Mouse (Mus musculus) gonadal fat pad, adult 2 months (tissue): ENCODE measurements around the gene Stk33. TPM values are rescaled to one million over a fixed set of nuclear protein-coding genes. Genes with fewer than 3 reads are reported as not detected.

Experiments
- DNase-seq: peaks from one replicate; pipeline ENCODE4 v3.0.0-alpha.2; 2012; ENCODE audit warnings: low read depth
- polyA plus RNA-seq: library from polyadenylated mRNA; depleted of rRNA; stranded (reverse); fragments of >200 nt; gene quantifications from 2 replicates; pipeline ENCODE4 v1.2.3, GENCODE M21; 2012; rRNA removed

The Stk33 gene
- polyA plus RNA-seq, 1 experiment: 0.93 TPM

DNA sequence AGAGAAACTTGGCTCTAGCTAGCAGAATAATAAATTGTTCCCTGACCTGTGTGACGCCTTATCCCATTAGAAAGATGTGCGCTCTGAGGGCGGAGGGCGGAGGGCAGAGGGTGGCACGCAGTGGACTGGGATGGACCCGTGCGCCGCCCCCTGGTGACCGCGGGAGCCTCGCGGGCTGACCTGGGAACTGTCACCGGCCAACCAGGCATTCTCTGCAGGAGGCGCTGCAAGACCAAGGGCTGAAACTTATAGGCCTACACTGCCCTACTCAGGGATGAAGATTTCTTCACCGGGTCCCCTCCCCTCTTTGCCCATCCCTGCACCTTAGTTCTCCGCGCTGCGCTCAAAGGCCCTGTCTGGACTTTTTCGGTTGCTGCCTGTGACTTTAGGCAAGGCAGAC lies 197.6 kb downstream of the Stk33 start:
- no peak for DNase-seq

DNA sequence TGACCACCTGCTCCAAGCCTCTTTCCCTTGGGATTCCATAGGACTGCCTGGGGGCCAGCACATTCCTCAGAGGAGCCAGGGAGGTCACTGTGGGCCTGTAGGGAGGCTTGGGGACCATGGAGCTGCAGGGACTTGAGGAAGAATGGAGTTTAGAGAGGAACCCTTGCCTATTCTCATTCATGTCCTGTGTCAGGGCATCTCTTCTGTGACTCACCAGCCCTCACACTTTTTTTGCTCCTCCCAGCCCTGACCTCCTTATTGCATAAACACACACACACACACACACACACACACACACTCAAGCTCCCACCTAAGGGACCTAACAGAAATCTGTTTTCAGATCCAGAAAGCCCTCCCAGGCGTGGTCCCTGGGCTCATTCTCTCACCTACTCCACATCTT lies 199.5 kb downstream of the Stk33 start:
- no peak for DNase-seq

DNA sequence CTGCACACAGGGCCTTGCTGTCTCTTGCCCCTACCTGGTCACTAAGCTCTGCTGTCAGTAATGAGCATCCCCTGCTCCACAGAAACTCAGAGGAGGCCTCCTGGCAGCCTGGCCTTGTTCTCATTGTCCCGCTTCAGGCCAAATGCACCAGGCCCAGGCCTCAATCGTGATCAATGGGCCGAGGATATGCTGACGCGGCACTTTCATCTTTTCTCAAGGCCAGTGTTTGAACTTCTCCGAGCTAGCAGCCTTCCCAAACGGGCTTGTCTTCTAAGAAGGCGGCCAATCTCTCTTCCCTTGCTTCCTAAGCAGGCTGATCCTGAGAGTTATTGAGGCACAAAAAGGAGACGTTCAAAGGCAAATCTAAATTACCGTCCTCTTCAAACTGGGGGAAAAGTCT lies 200.2 kb downstream of the Stk33 start:
- no peak for DNase-seq

DNA sequence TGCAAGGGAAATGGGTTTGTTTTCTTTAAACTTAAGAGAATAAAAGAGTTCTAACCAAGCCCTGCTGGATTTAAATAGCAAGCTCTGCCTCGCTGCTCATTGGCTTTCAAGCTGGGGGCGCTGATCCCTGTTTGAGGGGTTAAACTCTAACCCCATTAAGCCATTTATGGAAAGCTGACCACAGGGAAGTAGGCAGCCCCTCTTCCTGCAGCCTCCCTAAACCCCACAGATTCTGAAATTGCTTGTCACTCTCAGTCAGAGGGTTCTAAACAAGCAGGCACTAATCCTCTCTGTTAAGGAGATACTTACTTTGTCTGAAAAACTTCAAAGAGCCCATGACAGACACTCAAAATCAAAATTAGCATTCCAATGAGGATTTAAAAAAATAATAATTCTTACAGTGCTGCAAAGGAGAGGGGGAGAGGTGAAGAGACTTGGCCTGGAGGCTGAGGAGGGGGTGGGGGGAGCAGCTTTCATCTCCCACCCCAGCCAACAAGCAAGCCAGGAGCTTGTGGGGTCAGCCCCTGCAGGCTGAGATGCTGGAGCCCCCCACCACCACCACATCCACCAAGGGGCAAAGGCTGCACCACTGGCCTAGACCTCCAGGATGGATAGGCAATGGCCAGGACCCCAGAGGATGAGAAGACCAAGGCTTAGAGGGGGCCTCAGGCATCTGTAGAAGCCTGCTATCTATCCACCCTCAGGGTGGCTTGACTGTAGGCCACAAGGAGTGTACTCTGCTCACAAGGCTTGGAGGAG lies 203.8 kb downstream of the Stk33 start:
- no peak for DNase-seq

DNA sequence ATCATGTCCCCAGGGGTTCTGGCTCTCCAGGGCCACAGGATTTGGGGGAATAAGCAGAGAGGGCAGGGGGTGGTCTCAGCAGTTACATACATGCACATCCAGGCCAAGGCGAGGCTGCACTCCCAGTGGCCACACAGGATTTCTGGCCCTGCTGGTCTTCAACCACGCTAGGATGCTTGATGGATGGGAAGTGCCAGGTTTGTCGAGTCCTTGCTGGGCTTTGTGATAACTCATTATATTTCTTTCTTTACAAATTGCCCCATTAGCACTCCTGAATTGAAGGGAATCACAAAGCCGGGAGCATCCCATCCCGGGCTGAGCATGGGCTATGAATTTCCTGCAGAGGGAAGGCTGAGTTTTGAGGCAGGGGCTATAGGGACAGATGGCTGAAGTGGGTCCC lies 204.4 kb downstream of the Stk33 start:
- DNase-seq: no peak

DNA sequence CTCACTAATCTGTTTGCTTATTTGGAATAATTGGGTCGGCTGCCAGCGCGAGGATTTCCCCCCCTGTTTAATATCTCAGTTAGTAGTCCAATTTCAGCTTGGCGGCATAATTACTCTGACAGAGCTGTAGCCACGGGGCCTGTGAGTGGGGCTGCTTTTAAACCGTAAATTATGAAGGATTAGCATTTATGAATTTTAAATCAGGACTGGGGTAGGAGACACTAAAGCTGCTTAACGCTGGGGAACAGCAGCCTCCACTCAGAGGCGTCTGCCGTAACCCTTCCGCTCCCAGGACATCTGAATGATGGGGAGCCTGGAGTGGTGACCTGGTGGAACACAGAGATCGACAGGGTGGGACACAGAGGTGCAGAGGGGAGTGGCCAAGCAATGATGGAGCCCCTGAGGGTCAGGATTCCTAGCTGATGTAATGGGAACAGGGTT lies 207.0 kb downstream of the Stk33 start:
- DNase-seq: no peak

DNA sequence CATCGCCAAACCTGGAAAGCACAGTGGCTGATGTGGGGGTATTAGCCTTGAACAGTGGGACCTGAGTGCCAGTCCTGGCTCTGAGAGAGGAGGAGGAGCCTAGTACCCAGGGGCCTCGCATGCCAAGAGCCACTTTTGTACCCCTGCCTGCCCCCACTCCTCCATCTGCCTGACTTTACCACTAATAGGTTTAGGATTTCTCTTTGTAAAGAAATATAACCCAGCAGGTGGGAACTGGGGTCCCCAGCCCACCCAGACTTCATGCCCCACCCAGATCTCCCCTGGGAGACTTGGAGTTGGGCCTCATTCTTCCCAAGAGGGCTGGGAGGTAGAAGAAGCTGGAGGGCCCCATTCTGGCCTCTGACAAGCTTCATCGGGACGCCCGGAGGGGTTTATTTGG lies 207.6 kb downstream of the Stk33 start:
- DNase-seq: no peak

DNA sequence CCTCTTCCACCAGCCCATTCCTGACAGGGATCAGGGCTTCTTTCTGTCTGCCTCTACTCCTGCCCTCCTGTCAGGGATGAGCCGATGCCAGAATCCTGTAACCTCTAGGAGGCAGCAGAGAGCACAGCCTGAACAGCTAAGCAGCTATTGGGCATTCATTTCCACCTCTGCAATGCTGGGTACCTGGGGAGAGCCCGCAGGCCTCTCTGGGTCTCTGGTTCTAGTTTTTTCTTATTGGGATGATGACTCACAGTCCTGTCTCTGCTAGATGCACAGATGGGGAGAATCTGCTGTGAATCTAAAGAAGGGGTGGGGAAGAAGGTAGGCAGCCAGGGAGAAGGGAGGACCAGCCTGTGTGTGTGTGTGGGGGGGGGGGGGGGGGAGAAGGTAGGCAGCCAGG lies 208.1 kb downstream of the Stk33 start:
- no peak for DNase-seq

Other genes starting within 250 kb of the Stk33 start
- gene Trim66, start 69.1 kb upstream of the Stk33 start, polyA plus RNA-seq: 0.27 TPM in 2 replicates
- 355 and 393 TPM in 2 replicates for gene Rpl27a, start 80.1 kb upstream of the Stk33 start, polyA plus RNA-seq